Mouse (Mus musculus) induced T-regulatory cell, adult 2 months (primary cell): Measurements from ENCODE around the gene Gm28576.
"Not testable (repeated sequence)": the region's sequence is repeated elsewhere in the genome, so short reads cannot be mapped to it uniquely, and the experiment has no call there.

Experiments used
- DNase-seq: peaks from one replicate; pipeline ENCODE4 v3.0.0-alpha.2; 2012; ENCODE audit warnings: low read depth

Gm28576 gene

GRCm38 (mm10) chrY:7722641-7723040, at the start of gene Gm28576:
TSS of gene Gm28576 (plus strand) at chrY:7722941.
- DNase-seq, result not testable (repeated sequence)
